20 mouse cellular contexts compared by ENCODE assay signal in genomic region chr6:99678108-99678507, GRCm38 (mm10). TPM values are rescaled to one million over a fixed set of nuclear protein-coding genes. Genes with fewer than 3 reads are reported as not detected.
DNase-seq lines count a peak whose midpoint lies in the region; ATAC-seq lines count a peak whose summit lies in the region.
"Had no signal": no experiment of that assay in that cellular context is flagged by ENCODE, and none has a peak within 500 bp of the region (broad histone marks: within the 10 kb centered on the region; RNA-seq: fewer than 3 reads in every experiment).

No protein-coding gene starts in this region.

- H3K9me3 ChIP-seq in forebrain, embryonic 12.5 days: no peaks in the 10 kb centered on the region
- H3K9me3 ChIP-seq in forebrain, embryonic 11.5 days (ENCODE audit: control insufficient read depth, low read length): no peaks in the 10 kb centered on the region
- H3K9me3 ChIP-seq in midbrain, embryonic 15.5 days: no peaks in the 10 kb centered on the region
- no peaks in the 10 kb centered on the region for H3K9me3 ChIP-seq in midbrain, embryonic 10.5 days (replicated peaks)
- H3K9me3 ChIP-seq: embryonic facial prominence, embryonic 12.5 days; heart, embryonic 15.5 days; limb, embryonic 15.5 days; neural tube, embryonic 13.5 days; stomach, embryonic 15.5 days had no signal

- no peak overlapping the region for H3K9ac ChIP-seq in forebrain, embryonic 12.5 days
- no peak overlapping the region for H3K9ac ChIP-seq in forebrain, embryonic 11.5 days (ENCODE audit: low read length)
- no peak overlapping the region for H3K9ac ChIP-seq in midbrain, embryonic 15.5 days
- H3K9ac ChIP-seq: embryonic facial prominence, embryonic 12.5 days; heart, embryonic 15.5 days; limb, embryonic 15.5 days; liver, postnatal 0 days; neural tube, embryonic 13.5 days; stomach, embryonic 15.5 days had no signal

- H3K4me3 ChIP-seq in forebrain, embryonic 12.5 days (replicated peaks): no peak overlapping the region
- no peak overlapping the region for H3K4me3 ChIP-seq in forebrain, embryonic 11.5 days (ENCODE audit: low read depth, low read length)
- no peak overlapping the region for H3K4me3 ChIP-seq in midbrain, embryonic 15.5 days
- no peak overlapping the region for H3K4me3 ChIP-seq in midbrain, embryonic 10.5 days
- H3K4me3 ChIP-seq: embryonic facial prominence, embryonic 12.5 days; heart, embryonic 15.5 days; limb, embryonic 15.5 days; neural tube, embryonic 13.5 days; stomach, embryonic 15.5 days had no signal

- no peak overlapping the region for H3K4me2 ChIP-seq in forebrain, embryonic 12.5 days
- no peak overlapping the region for H3K4me2 ChIP-seq in forebrain, embryonic 11.5 days (ENCODE audit: low read depth, low read length, severe bottlenecking)
- no peak overlapping the region for H3K4me2 ChIP-seq in midbrain, embryonic 15.5 days
- H3K4me2 ChIP-seq: embryonic facial prominence, embryonic 12.5 days; heart, embryonic 15.5 days; limb, embryonic 15.5 days; neural tube, embryonic 13.5 days; stomach, embryonic 15.5 days had no signal

- WGBS in forebrain, embryonic 12.5 days: 73% methylated on average over 11 of the region's 11 CpGs
- 82% methylated on average over 11 of the region's 11 CpGs for WGBS in forebrain, embryonic 11.5 days
- 65% methylated on average over 11 of the region's 11 CpGs for WGBS in midbrain, embryonic 15.5 days
- 83% methylated on average over 11 of the region's 11 CpGs for WGBS in midbrain, embryonic 10.5 days

- H3K4me1 ChIP-seq in forebrain, embryonic 12.5 days: peaks cover 10% of the 10 kb centered on the region; the same call in 1 of the 2 replicates
- peaks cover 2% of the 10 kb centered on the region; the same call in 1 of the 2 replicates for H3K4me1 ChIP-seq in forebrain, embryonic 11.5 days (replicated peaks; ENCODE audit: control insufficient read depth, insufficient read depth, low read length)
- H3K4me1 ChIP-seq in midbrain, embryonic 15.5 days: peaks cover 8% of the 10 kb centered on the region
- peaks cover 7% of the 10 kb centered on the region; the same call in 1 of the 2 replicates for H3K4me1 ChIP-seq in midbrain, embryonic 10.5 days
- H3K4me1 ChIP-seq: embryonic facial prominence, embryonic 12.5 days; heart, embryonic 15.5 days; limb, embryonic 15.5 days; neural tube, embryonic 13.5 days; stomach, embryonic 15.5 days had no signal

- no peaks in the 10 kb centered on the region for H3K36me3 ChIP-seq in forebrain, embryonic 12.5 days (replicated peaks)
- no peaks in the 10 kb centered on the region for H3K36me3 ChIP-seq in forebrain, embryonic 11.5 days (ENCODE audit: control insufficient read depth, insufficient read depth, low read length)
- no peaks in the 10 kb centered on the region for H3K36me3 ChIP-seq in midbrain, embryonic 15.5 days (replicated peaks)
- no peaks in the 10 kb centered on the region for H3K36me3 ChIP-seq in midbrain, embryonic 10.5 days
- H3K36me3 ChIP-seq: embryonic facial prominence, embryonic 12.5 days; heart, embryonic 15.5 days; limb, embryonic 15.5 days; neural tube, embryonic 13.5 days; stomach, embryonic 15.5 days had no signal

- peak overlapping the region; percentile 26; the same call in 1 of the 2 replicates for H3K27ac ChIP-seq in forebrain, embryonic 12.5 days
- no peak overlapping the region for H3K27ac ChIP-seq in forebrain, embryonic 11.5 days (ENCODE audit: low read depth, low read length)
- H3K27ac ChIP-seq in midbrain, embryonic 15.5 days: peak overlapping the region; percentile 38; the same call in 1 of the 2 replicates
- H3K27ac ChIP-seq in midbrain, embryonic 10.5 days (replicated peaks): no peak overlapping the region; the same call in 1 of the 2 replicates
- H3K27ac ChIP-seq: embryonic facial prominence, embryonic 12.5 days; heart, embryonic 15.5 days; limb, embryonic 15.5 days; neural tube, embryonic 13.5 days; stomach, embryonic 15.5 days had no signal

- DNase-seq in forebrain, embryonic 11.5 days (ENCODE audit: low spot score): no peak
- DNase-seq in layer of hippocampus, postnatal 36 days: peak; percentile 32 to 37
- no peak for DNase-seq in layer of hippocampus, postnatal 14 days (ENCODE audit: low spot score in 2 of 2)
- no peak for DNase-seq in midbrain, embryonic 10.5 days (ENCODE audit: low spot score)
- DNase-seq in right cerebral cortex, postnatal 4 days: no peak
- DNase-seq in embryo, embryonic 10 days (ENCODE audit: low spot score): no peak
- DNase-seq: heart, adult 18-20 months; liver, postnatal 0 days; spleen, adult 18-20 months had no signal

- ATAC-seq in forebrain, embryonic 12.5 days (ENCODE audit: low FRiP score): 0 out of 2 replicates have a peak, but pooled peaks have one; percentile 17
- no peak for ATAC-seq in forebrain, embryonic 11.5 days (replicated peaks; ENCODE audit: low FRiP score)
- ATAC-seq in midbrain, embryonic 15.5 days (replicated peaks): no peak
- ATAC-seq: liver, postnatal 0 days had no signal

- H3K27me3 ChIP-seq in forebrain, embryonic 12.5 days: no peaks in the 10 kb centered on the region
- no peaks in the 10 kb centered on the region for H3K27me3 ChIP-seq in forebrain, embryonic 11.5 days (ENCODE audit: control insufficient read depth, insufficient read depth, low read length)
- no peaks in the 10 kb centered on the region for H3K27me3 ChIP-seq in midbrain, embryonic 15.5 days (replicated peaks)
- no peaks in the 10 kb centered on the region for H3K27me3 ChIP-seq in midbrain, embryonic 10.5 days (ENCODE audit: low read depth, poor library complexity, severe bottlenecking)
- H3K27me3 ChIP-seq: embryonic facial prominence, embryonic 12.5 days; limb, embryonic 15.5 days; stomach, embryonic 15.5 days had no signal

RNA-seq across cellular contexts. Expression of gene Gm20696, which starts 11.5 kb away (rescaled TPM):
- 4.2 and 6.0 TPM in 2 replicates for polyA plus RNA-seq in forebrain, embryonic 12.5 days (2016; fragmentation: Nextera tagmentation; extraction: Ambion mirVana)
- polyA plus RNA-seq in forebrain, embryonic 11.5 days (2014; fragmentation: Nextera tagmentation; extraction: Ambion mirVana): 5.3 and 5.7 TPM in 2 replicates
- 10 to 100 TPM in 1 of 2 experiments, 1 to 10 TPM in 1; 4.9 to 10.1 TPM for total RNA-seq in layer of hippocampus, postnatal 36 days (2021)
- total RNA-seq in layer of hippocampus, postnatal 14 days (2021): 1 to 10 TPM; 6.2 to 6.5 TPM
- 2.9 and 4.7 TPM in 2 replicates for polyA plus RNA-seq in midbrain, embryonic 15.5 days (2015; fragmentation: Nextera tagmentation; extraction: Ambion mirVana)
- polyA plus RNA-seq in midbrain, embryonic 10.5 days (2016; fragmentation: Nextera tagmentation; extraction: Ambion mirVana): 3.2 and 3.4 TPM in 2 replicates

RNA-seq across cellular contexts. Expression of gene Eif4e3, which starts 11.5 kb away (rescaled TPM):
- 12.7 and 13.1 TPM in 2 replicates for polyA plus RNA-seq in forebrain, embryonic 12.5 days (2016; fragmentation: Nextera tagmentation; extraction: Ambion mirVana)
- polyA plus RNA-seq in forebrain, embryonic 11.5 days (2014; fragmentation: Nextera tagmentation; extraction: Ambion mirVana): 14.2 and 15.5 TPM in 2 replicates
- total RNA-seq in layer of hippocampus, postnatal 36 days (2021): 10 to 100 TPM; 23.5 to 25.5 TPM
- total RNA-seq in layer of hippocampus, postnatal 14 days (2021): 10 to 100 TPM; 19.5 to 20.9 TPM
- polyA plus RNA-seq in midbrain, embryonic 15.5 days (2015; fragmentation: Nextera tagmentation; extraction: Ambion mirVana): 8.6 TPM in 2 replicates
- 10.8 and 13.1 TPM in 2 replicates for polyA plus RNA-seq in midbrain, embryonic 10.5 days (2016; fragmentation: Nextera tagmentation; extraction: Ambion mirVana)

RNA-seq across cellular contexts. Expression of gene Gpr27, which starts 14.4 kb away (rescaled TPM):
- polyA plus RNA-seq in forebrain, embryonic 12.5 days (2016; fragmentation: Nextera tagmentation; extraction: Ambion mirVana): 5.9 and 6.7 TPM in 2 replicates
- 4.4 and 6.8 TPM in 2 replicates for polyA plus RNA-seq in forebrain, embryonic 11.5 days (2014; fragmentation: Nextera tagmentation; extraction: Ambion mirVana)
- 10 to 100 TPM; 61.0 to 64.1 TPM for total RNA-seq in layer of hippocampus, postnatal 36 days (2021)
- 10 to 100 TPM; 47.9 to 51.6 TPM for total RNA-seq in layer of hippocampus, postnatal 14 days (2021)
- 21.4 and 24.6 TPM in 2 replicates for polyA plus RNA-seq in midbrain, embryonic 15.5 days (2015; fragmentation: Nextera tagmentation; extraction: Ambion mirVana)
- polyA plus RNA-seq in midbrain, embryonic 10.5 days (2016; fragmentation: Nextera tagmentation; extraction: Ambion mirVana): 1.1 and 1.3 TPM in 2 replicates
- polyA plus RNA-seq: C2C12 had no signal

RNA-seq across cellular contexts. Expression of gene Prok2, which starts 48.1 kb away (rescaled TPM):
- polyA plus RNA-seq in forebrain, embryonic 12.5 days (2016; fragmentation: Nextera tagmentation; extraction: Ambion mirVana): 1.1 and 2.1 TPM in 2 replicates
- 1.2 and 2.0 TPM in 2 replicates for polyA plus RNA-seq in forebrain, embryonic 11.5 days (2014; fragmentation: Nextera tagmentation; extraction: Ambion mirVana)
- total RNA-seq in layer of hippocampus, postnatal 36 days (2021): 1 to 10 TPM in 1 of 2 experiments, under 1 TPM in 1; 0.85 to 1.1 TPM
- 1 to 10 TPM; 1.0 to 1.3 TPM for total RNA-seq in layer of hippocampus, postnatal 14 days (2021)
- polyA plus RNA-seq in midbrain, embryonic 15.5 days (2015; fragmentation: Nextera tagmentation; extraction: Ambion mirVana): 0.54 and 0.71 TPM in 2 replicates
- polyA plus RNA-seq in midbrain, embryonic 10.5 days (2016; fragmentation: Nextera tagmentation; extraction: Ambion mirVana): not detected in 2 replicates
- total RNA-seq: gastrocnemius, adult 8-10 months; heart, adult 18-20 months had no signal
- polyA plus RNA-seq: C2C12; kidney, embryonic 14.5 days; large intestine, adult 2 months; neural tube, embryonic 13.5 days had no signal

Comparison
In these comparisons a context has a peak if more than half of its experiments do, and no peak if none do; other contexts are left out.
1. H3K27ac ChIP-seq: peak in forebrain, embryonic 12.5 days (single experiment) and midbrain, embryonic 15.5 days (single experiment); none in forebrain, embryonic 11.5 days (single experiment) and midbrain, embryonic 10.5 days (single experiment).
2. DNase-seq: peak in layer of hippocampus, postnatal 36 days (2 of 2); none in forebrain, embryonic 11.5 days (single experiment), layer of hippocampus, postnatal 14 days (0 of 2), midbrain, embryonic 10.5 days (single experiment), right cerebral cortex, postnatal 4 days (single experiment) and embryo, embryonic 10 days (single experiment).